9 mouse cellular contexts compared by ENCODE assay signal in genomic region chr9:55429242-55429975, GRCm38 (mm10).
DNase-seq lines count a peak whose midpoint lies in the region; ATAC-seq and TF ChIP-seq lines count a peak whose summit lies in the region.
"Had no signal": no experiment of that assay in that cellular context is flagged by ENCODE, and none has a peak within 500 bp of the region (broad histone marks: within the 10 kb centered on the region; RNA-seq: fewer than 3 reads in every experiment).

No protein-coding gene starts in this region.

- DNase-seq in c-Kit-negative CD71-positive TER-119-positive erythroid progenitor cells, embryonic 14.5 days (ENCODE audit: low read depth, low spot score) = peak; percentile 48
- DNase-seq in heart, postnatal 36 days = peak; percentile 63 to 71
- peak; percentile 55 to 88 for DNase-seq in layer of hippocampus, adult 18-20 months (ENCODE audit: low spot score in 2 of 2)
- peak; percentile 68 to 79 for DNase-seq in lung, adult 18-20 months
- DNase-seq in thymus, postnatal 10 days (ENCODE audit: low spot score in 2 of 2) = peak; percentile 43 to 69

- no peaks in the 10 kb centered on the region for H3K9me3 ChIP-seq in ES-Bruce4 (replicated peaks; ENCODE audit: control insufficient read depth, insufficient read depth, low read length, poor library complexity, severe bottlenecking)
- H3K9me3 ChIP-seq in forebrain, embryonic 13.5 days (replicated peaks) = no peaks in the 10 kb centered on the region

- peak overlapping the region; percentile 7 for H3K9ac ChIP-seq in ES-Bruce4 (ENCODE audit: low read depth, poor library complexity, severe bottlenecking)
- H3K9ac ChIP-seq in forebrain, embryonic 13.5 days = no peak overlapping the region

- peak; percentile 40 for TF ChIP-seq CTCF in ES-Bruce4 (IDR thresholded peaks at IDR 0.05; ENCODE audit: low read depth, low read length)

- H3K4me2 ChIP-seq in forebrain, embryonic 13.5 days = 0 out of 2 replicates have a peak overlapping the region, but pooled peaks have one; percentile 27

- peak; percentile 83 for ATAC-seq in forebrain, embryonic 13.5 days
- ATAC-seq in neutrophil, adult 5-6 weeks (ENCODE audit: extremely low read depth, insufficient number of reproducible peaks, low FRiP score, poor library complexity, severe bottlenecking) = peak; percentile 48; the same call in 1 of the 2 replicates

- no peaks in the 10 kb centered on the region for H3K36me3 ChIP-seq in ES-Bruce4 (ENCODE audit: control insufficient read depth, insufficient read depth, low read length, poor library complexity, severe bottlenecking)
- H3K36me3 ChIP-seq in forebrain, embryonic 13.5 days (ENCODE audit: poor library complexity, severe bottlenecking) = no peaks in the 10 kb centered on the region

- no peaks in the 10 kb centered on the region for H3K4me1 ChIP-seq in ES-Bruce4 (ENCODE audit: control insufficient read depth, insufficient read depth, low read length)
- H3K4me1 ChIP-seq in forebrain, embryonic 13.5 days = peaks cover 5% of the 10 kb centered on the region; the same call in 1 of the 2 replicates

- no peak for TF ChIP-seq EP300 in ES-Bruce4 (IDR thresholded peaks at IDR 0.05; ENCODE audit: insufficient read depth, low read depth, low read length)

- no peak overlapping the region for H3K27ac ChIP-seq in ES-Bruce4 (ENCODE audit: insufficient read depth, low read length)
- no peak overlapping the region for H3K27ac ChIP-seq in forebrain, embryonic 13.5 days
- H3K27ac ChIP-seq: macrophage had no signal

- intact Hi-C loops in heart, postnatal 36 days (cut with DNase I) = loop anchor here (1.0 kb wide), 2 partner anchors 107 to 489 kb away; no protein-coding TSS in a partner anchor

- WGBS in forebrain, embryonic 13.5 days = 33% methylated on average over 12 of the region's 12 CpGs

- no peak for TF ChIP-seq POLR2A in ES-Bruce4 (IDR thresholded peaks at IDR 0.05; ENCODE audit: insufficient read depth, low read length)

- H3K4me3 ChIP-seq in ES-Bruce4 (ENCODE audit: low read depth, low read length) = no peak overlapping the region; the same call in 1 of the 2 replicates
- no peak overlapping the region for H3K4me3 ChIP-seq in forebrain, embryonic 13.5 days

- H3K27me3 ChIP-seq in ES-Bruce4 (ENCODE audit: control insufficient read depth, insufficient read depth, low read length, poor library complexity, severe bottlenecking) = no peaks in the 10 kb centered on the region
- no peaks in the 10 kb centered on the region for H3K27me3 ChIP-seq in forebrain, embryonic 13.5 days
